Mouse (Mus musculus) frontal cortex, adult 2 months (tissue): Measurements from ENCODE around the gene Lrch2. TPM values are rescaled to one million over a fixed set of nuclear protein-coding genes. Genes with fewer than 3 reads are reported as not detected.
"Not testable (repeated sequence)": the region's sequence is repeated elsewhere in the genome, so short reads cannot be mapped to it uniquely, and the experiment has no call there.

Experiments
- DNase-seq, 2 experiments: peaks; one replicate each; pipeline ENCODE4 v3.0.0; 2022; ENCODE audit warnings: low spot score in 1 of 2; ENCODE audit errors: extremely low spot score in 1 of 2
- polyA plus RNA-seq: library from polyadenylated mRNA; depleted of rRNA; stranded (reverse); fragments of >200 nt; gene quantifications from 2 replicates; pipeline ENCODE4 v1.2.3, GENCODE M21; 2012; rRNA removed

Lrch2 gene
- 19.5 and 23.4 TPM in 2 replicates for polyA plus RNA-seq

DNA sequence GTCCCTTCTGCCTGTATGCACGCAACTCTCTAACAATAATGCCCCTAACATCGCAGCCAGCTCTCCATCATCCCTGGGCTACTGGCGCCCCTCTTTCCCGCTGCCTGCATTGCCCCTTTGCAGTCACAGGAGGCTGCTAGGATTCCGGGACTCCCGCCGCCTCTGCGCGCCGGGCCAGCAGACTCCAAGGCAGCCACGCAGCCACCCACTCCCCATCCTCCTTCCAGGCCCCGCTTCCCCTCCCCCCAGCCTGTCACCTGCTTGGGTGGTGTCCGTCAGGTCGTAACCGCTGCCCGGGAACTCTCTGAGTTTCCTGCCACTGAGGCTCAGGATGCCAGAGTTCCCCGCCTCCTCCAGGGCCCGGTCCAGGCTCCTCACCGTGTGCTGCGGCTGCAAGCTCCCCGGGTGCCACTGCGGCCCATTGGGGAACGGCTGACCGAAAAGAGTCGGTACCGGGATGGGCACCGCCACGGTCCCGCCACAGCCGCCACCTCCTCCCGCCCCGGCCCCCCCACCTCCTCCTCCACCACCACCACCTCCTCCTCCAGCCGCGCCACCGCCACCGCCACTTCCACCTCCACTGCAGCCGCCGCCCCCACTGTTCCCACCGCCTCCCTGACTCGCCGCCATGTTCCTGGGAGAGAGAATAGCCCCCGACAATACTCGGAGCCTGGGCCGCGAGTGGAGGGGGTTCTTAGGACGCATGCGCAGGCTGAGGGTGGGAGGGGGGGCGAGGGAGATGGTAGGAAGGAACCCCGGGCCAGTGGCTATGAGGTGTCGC is at the start of gene Lrch2:
Gene Lrch2, minus strand, starts transcription at position 661 of the 781 bp plus-strand sequence.
- DNase-seq = peak; percentile 4 to 51

DNA sequence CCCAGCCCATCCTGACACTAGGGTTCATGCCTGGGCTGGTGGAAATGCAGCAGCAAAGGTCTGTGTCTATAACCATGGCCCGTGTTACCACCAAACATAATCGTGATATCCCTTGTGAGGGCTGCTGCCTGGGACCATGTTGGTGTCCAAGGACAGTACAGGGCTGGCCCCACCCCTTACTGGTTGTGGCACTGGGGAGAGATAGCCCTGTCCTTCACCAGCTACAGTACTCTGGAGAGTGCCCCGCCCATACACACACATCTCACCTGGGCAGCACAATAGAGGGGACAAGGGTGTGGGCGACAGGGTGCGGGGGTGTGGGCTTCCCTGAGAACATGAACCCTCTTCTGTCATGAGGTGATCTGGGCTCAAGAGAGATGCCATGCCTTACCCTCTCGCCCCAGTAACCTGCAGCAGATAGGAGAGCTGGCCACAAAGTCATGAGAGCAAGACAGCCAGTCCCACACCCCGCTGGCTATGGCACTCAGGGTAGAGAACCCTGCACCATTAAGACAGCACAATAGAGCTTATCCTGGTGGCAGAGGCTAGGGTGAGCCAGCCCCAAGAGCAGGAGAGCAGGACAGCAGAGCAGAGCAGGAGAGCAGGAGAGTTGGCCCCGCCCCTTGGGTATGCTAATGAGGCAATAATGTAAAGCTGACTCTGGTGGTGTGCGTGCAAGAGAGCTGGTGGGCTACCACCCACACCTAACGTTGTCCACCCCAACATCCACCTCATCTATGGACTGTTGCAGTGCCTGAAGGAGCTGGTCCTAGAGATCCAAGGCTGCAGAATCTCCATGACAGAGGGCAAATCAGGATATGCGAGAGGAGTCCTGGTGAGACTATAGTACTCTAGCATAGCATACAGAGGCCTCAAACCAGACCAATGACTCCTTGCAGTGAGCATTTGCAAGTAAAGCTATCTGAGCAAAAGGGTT is 12.7 kb downstream of the Lrch2 start:
- DNase-seq = no peak

DNA sequence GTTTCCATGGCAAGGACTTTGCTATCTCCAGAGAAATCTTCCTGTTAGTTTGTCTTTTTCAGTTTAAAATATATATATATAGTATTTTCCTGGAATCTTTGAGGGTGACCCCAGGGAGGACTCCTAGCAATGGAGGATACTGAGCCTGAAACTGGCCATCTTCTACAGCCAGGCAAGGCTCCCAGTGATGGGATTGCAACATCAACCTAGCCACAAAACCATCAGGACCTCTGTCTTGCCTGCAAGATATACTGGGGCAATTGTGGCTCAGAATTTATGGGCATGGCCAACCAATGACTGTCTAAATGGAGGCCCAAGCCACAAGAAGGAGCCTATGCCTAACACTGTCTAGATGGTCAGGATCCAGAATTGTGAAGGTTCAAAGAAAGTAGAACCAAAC is 15.5 kb downstream of the Lrch2 start:
- DNase-seq = no peak

DNA sequence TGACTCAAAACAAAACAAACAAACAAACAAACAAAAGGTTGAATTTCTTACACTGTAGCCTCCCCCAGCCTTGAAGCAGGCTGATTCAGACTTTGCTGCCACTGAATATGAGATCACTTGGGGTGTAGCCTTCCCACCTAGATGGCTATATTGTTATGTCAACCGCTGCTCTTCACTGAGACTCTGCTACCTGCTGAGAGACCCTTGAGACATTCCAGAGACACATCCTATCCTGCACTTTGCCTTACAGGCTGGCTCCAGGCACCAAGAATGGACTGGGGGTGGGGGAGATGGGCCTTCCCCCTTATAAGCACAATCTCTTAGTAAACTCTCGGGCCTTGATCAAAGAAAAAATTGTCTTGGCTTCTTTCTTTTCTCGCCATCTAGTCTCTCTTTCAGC is 16.8 kb downstream of the Lrch2 start:
- not testable (repeated sequence) for DNase-seq

DNA sequence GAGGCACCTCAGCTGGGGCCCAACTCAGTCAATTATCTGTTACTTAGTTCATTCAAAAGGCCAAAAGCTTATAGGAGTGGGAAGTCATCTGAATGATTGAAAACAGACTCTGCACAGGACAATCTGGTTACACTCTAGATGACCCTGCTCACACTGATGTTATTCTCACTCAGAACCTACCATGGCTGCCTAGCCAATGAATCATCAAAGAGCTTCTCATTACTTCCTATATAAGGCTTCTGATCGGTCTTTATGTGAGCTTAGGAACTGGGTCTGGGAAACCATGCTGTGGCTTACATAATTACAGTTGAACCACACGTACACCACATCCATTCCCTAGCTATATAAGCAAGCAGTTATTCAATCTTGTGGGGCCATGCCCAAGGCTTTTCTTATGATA is 18.3 kb downstream of the Lrch2 start:
- DNase-seq = no peak

DNA sequence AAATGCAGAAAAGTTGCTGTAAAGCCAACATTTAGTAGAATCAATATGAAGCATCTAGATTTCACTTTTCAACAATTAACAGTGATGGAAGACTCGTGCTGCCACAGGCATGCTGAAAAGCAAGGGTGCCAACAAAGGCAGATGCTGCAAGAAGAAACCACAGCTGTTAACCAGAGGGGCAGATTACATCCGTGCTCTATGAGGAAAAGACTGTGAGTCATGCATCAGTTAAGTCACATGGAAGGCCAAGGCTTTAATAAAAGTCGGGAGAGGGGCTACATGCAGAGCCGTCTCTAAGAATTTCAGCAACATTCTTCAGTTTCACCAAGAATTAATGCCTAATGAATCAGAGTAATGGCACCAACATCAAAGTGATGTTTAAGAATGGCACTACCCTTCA is 22.2 kb downstream of the Lrch2 start:
- DNase-seq = no peak

DNA sequence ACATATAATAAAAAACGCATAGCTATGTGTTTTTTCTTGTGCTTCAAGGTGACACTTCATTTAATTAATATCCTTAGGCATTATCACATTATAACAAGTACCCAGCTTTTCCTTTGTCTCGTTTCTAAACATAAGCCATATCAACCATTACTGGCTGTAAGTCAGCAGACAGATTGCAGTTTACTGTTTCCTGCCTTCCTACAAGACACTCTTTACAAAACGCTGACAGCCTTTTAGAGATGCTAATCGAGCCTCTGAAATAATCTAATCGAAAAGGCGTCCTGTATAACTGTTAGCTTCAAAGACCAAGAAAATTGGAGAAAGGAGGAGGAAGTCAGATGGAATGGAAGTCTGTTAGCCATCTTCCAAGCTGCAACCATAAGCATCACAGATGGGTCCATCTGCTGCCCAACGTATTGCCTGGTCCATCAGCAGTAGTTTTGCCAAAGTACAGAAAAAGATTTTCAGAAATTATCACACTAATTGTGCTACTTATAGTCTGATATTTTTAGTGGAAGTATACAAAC is 26.2 kb downstream of the Lrch2 start:
- DNase-seq = no peak

DNA sequence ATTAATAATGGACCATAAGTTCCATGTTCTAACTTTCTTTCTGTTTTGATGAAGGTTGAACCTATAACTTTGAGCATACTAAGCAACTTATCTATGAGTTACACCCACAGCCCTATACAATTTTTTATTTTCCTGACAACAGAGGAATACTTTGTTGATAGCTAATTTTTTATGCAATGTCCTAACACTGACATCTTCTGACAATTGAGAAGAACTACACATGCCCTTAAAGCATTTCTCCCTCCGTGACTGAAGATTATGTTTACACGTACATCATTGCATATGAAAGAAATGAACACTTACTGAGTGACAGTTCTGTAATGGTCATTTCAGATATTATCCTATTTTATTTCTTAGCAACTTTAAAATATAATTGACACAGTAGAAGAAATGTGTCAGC is 64.3 kb downstream of the Lrch2 start:
- no peak for DNase-seq

DNA sequence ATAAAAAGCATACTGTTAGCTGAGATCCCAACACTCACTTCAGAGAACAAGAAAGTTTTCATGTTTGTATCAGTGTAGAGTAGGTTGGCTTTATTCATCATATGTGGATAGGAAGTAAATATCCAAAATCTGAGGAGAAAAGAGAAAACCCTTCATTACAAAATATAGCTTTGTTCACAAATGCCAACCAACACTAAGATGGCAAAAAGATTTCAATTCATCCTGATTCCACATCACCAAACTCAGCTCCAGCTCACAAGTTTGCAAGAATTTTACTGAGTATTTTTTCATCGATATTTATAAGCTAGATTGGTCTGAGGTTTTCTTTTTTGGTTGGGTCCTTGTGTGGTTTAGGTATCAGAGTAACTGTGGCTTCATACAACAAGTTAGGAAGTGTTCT is 100.3 kb downstream of the Lrch2 start, which contains the start of gene Vmn1r239-ps:
Gene Vmn1r239-ps, minus strand, starts transcription at position 101 of the 400 bp plus-strand sequence.
- DNase-seq = not testable (repeated sequence)

DNA sequence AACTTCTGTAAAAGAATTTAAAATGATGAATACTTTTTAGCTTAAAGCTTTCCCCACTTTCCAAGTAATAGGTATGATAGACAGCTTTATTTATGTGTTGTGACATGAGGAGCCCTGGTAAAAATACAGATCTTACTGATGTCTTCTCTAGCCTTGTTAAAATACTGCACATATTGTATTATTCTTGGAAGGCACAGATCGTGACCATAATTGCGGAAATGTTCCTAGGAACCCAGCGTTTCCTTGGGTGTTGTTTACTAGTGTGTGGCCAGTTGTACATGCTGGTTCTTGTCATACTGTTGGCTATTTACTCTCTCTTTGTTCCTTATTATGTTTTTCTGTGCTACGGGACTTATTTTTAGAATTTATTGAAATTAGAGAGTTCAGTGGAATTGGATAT is 110.5 kb downstream of the Lrch2 start:
- DNase-seq = no peak

DNA sequence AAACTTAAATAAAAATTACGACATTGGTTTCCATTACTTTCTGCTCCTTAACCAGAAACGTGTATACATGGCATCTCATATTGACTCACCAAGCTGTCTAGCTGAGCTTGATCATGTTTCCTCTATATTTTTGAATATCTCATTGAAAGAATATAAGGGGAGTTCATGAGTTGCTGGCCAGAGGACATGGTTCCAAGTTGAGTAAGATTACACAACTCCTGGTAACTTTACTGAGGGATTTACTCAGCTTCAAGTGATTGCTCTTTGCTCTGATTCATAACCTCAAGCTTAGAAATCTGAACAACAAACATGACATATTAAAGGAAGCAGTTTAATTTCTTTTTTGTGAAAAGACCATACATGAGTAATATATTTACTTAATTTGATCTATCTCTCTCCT is 118.5 kb downstream of the Lrch2 start:
- DNase-seq = no peak

DNA sequence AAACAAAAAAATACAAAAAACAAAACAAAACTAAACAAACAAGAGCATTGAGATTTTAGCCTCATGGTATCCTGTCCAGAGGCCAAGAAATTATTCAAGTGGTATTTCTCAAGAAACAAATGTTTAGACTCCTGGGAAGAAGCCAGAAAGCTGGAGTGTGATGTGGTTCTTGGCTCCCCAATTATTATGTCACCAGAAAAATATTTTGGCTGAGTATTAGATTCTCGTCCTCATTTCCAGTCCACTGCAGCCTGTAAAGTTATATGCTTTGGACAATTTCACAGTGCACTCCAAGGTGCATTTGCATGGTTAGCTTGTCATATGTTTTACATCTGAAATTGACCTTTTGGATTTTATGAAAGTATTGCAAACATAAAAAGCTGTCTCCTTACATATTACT is 124.1 kb downstream of the Lrch2 start:
- no peak for DNase-seq

DNA sequence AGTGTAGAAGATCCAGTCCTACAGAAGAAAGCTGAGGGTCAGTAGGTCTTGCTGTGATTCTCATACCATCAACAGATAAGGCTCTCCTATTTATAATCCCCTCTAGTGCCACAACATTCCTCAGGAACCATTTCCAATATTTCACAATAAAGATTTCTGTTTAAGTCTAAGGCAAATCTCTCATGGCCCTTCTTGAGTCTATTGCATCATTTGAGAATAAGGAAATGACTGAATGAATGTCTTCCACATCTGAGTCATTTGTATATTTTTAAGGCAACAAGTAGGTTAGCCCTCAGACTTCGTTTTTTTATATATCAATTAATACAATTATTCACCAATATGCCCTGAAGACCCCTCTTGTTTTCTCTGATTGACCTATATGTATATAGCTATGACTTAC is 124.8 kb downstream of the Lrch2 start, which contains the start of gene Il13ra2:
Gene Il13ra2, minus strand, starts transcription at position 64 of the 400 bp plus-strand sequence.
- DNase-seq = no peak

Other genes with a start within 250 kb of the Lrch2 start
- 1.3 and 1.9 TPM in 2 replicates for gene Il13ra2, start 124.9 kb downstream of the Lrch2 start, polyA plus RNA-seq
- gene Vmn1r239-ps, start 100.4 kb downstream of the Lrch2 start, polyA plus RNA-seq = not detected in 2 replicates
- not detected in 2 replicates for gene Gm15128, start 211.9 kb upstream of the Lrch2 start, polyA plus RNA-seq